Mouse (Mus musculus) right cerebral cortex, postnatal 10 days (tissue): Measurements from ENCODE around the gene Gm13276.
"Not testable (repeated sequence)": the region's sequence is repeated elsewhere in the genome, so short reads cannot be mapped to it uniquely, and the experiment has no call there.

ENCODE experiments used
- DNase-seq, 2 experiments: peaks; one replicate each; pipeline ENCODE4 v3.0.0; 2021; ENCODE audit warnings: low spot score in 2 of 2

Gene Gm13276

GRCm38 (mm10) chr4:88785409-88785808 lies at the start of gene Gm13276:
Gene Gm13276, plus strand, starts transcription at chr4:88785709.
- DNase-seq, result not testable (repeated sequence)

GRCm38 (mm10) chr4:88738480-88738879 lies 47.0 kb upstream of the Gm13276 start:
- peak in 1 of 2 experiments; percentile 37 for DNase-seq

- DNase-seq, result no peak
These were observed 46.5 kb upstream of the Gm13276 start for GRCm38 (mm10) chr4:88739036-88739435.

DNA sequence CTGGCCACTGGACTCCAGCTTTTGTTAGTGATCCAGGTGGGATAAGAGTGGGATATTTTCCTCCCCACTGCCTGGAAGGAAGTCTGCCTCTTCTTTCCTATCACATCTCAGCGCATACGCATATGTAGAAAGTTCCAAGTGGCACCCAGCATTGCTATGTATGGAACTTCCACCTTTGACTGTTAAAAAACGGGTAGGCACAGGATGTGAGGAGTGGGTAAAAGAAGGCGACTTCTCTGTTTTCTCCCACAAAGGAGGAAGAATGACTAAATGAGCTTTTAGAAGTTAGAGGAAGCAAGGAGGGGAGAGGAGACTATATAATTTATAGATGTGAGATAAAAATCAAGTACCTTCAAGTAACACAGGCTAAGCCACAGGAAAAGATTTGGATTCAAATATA lies 44.1 kb upstream of the Gm13276 start:
- no peak for DNase-seq

- DNase-seq, result no peak
These were observed 42.6 kb upstream of the Gm13276 start for GRCm38 (mm10) chr4:88742771-88743371.

DNA sequence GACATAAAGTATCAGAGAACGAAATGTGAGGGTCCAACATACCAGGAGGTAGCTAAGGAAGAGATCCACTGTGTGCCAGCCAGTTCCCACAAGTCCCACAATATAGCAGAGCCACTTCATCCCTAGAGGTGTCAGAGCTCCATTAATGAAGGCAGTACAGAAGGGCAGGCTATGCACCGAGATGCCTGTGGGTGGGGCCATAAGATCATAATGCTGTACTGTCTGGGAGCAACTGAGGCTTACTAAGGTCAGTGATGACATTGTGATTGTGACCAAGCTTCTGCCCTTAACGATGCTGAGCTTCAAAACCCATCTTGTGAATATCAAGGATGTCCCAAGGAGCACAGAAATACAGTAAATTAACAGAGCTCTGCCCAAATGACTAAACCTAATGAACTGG lies 41.3 kb upstream of the Gm13276 start:
- no peak for DNase-seq

DNA sequence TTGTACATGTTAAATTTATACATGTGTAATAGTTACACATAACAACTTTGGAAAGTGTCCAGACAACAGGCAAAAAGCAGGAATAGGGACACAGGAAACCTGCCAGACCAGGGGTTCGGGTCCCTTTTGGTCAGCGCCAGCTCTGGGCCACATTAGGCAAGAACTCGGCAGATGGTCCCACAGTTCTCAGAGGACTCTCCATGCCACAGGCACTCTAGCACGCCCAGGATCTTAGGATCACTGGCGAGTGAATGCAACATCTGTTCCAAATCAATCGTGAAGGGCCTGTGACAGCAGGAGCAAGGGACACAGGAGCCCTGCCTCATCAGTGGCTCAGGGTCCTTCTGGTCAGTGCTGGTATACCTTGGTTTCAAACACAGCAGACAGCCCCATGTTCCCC lies 35.6 kb upstream of the Gm13276 start:
- DNase-seq, result no peak

DNA sequence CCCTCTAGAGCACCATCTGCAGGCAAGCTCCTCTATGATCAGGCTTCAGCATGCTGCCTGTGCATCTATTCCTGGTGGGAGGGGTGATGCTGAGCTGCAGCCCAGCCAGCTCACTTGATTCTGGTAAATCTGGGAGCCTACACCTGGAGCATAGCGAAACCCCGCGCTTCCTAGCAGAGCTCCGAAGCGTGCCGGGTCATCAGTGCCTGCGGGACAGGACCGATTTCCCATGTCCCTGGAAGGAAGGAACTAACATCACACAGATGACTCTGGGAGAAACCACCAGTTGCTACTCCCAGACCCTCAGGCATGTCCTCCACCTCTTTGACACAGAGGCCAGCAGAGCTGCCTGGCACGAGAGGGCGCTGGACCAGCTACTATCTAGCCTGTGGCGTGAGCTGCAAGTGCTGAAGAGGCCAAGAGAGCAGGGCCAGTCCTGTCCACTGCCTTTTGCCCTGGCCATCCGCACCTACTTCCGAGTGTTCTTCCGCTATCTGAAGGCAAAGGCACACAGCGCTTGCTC lies 30.6 kb upstream of the Gm13276 start, which contains the start of gene Gm13271:
Gm13271 (plus strand) TSS at position 51 of the 523 bp plus-strand sequence.
- peak; percentile 76 to 86 for DNase-seq

DNA sequence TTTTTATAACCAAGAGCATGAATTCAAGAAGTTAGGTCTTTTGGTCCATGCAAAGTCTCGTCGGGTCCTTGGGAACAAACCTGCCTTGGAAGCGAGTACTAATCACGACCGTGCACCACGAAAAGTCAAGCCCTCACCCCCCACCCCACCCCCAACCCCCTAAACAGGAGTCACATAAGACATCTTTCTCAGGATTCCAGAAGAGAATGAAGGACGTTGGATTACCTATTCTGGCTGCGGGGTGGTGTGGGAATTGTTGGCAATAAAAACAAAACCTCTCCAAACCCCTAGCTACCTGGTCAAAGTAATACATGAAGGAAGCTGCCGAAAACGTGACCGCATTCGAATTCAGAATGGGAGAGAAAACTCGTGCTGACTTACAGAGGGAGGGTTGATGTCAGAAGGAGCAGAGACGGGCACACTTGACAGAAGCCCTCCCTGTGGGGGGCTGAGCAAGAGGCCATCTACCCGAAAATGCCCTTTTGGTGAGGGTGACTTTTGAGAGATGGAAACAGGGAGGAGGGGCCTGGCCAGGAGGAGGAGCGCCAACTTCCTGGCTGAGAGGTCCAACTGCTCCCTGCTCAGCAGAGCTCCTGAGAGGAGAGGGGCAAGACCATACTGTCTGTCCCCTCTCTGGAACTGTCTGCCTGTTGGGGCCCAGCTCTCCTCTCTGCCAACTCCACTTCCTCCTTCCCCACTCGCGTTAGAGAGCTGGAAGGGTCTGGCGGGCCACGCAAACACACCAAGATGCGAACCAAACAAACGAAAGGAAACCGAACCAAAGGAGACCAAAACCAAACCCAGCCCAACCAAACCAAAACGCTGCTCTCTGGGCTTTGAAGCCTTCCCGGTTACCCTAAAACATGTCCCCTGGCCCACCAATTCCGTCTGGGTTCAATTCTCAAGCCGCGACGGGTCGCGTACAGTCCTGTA lies 28.7 kb upstream of the Gm13276 start:
- peak in 1 of 2 experiments; percentile 28 for DNase-seq

DNA sequence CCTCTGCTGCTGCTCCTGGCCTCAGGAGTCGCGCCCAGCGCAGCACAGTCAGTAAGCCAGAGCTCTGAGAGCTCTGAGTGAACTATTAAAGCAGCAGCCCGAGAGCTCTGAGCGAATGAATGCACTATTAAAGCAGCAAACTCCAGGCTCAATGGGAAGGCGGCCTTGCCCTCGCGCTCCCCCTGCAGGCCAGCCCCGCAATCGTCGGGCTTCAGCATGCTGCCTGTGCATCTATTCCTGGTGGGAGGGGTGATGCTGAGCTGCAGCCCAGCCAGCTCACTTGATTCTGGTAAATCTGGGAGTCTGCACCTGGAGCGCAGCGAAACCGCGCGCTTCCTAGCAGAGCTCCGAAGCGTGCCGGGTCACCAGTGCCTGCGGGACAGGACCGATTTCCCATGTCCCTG lies 27.9 kb upstream of the Gm13276 start:
- peak; percentile 90 to 93 for DNase-seq

DNA sequence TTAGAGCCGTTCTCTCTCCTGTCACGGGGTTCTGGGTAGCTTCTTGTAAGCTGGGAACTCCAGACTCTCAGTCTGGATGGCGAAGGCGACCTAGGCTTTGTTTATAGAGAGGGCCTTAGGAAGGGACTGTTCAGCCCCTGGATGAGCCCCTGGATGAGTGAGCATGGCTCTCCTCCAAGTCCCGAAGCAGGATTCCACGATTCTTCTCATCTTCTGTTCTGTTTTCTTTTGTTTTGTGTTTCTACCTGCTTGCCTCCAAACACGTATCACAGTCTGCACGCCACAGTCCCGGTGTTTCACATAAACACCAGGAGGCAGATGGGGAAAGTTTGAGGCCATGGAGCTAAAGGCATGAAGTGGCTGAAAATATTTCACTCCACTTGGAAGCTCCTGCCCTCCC lies 26.8 kb upstream of the Gm13276 start:
- DNase-seq, result not testable (repeated sequence)

DNA sequence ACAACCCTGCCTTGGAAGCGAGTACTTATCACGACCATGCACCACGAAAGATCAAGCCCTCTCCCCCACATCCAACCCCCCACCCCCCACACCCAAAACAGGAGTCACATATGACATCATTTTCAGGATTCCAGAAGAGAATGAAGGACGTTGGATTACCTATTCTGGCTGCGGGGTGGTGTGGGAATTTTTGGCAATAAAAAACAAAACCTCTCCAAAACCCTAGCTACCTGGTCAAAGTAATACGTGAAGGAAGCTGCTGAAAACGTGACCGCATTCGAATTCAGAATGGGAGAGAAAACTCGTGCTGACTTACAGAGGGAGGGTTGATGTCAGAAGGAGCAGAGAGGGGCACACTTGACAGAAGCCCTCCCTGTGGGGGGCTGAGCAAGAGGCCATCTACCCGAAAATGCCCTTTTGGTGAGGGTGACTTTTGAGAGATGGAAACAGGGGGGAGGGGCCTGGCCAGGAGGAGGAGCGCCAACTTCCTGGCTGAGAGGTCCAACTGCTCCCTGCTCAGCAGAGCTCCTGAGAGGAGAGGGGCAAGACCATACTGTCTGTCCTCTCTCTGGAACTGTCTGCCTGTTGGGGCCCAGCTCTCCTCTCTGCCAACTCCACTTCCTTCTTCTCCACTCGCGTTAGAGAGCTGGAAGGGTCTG lies 25.8 kb upstream of the Gm13276 start, which contains the start of gene Gm13283:
Gm13283 (plus strand) TSS at position 510 of the 659 bp plus-strand sequence.
- DNase-seq, result peak; percentile 40 to 59

- peak; percentile 68 to 69 for DNase-seq
These were observed 25.1 kb upstream of the Gm13276 start for GRCm38 (mm10) chr4:88760431-88760830.

DNA sequence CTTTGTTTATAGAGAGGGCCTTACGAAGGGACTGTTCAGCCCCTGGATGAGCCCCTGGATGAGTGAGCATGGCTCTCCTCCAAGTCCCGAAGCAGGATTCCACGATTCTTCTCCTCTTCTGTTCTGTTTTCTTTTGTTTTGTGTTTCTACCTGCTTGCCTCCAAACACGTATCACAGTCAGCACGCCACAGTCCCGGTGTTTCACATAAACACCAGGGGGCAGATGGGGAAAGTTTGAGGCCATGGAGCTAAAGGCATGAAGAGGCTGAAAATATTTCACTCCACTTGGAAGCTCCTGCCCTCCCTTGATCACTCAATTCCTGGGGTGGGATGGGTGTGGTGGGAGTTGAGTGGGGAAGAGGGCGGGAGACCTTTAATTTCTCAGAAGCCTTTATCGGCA lies 23.7 kb upstream of the Gm13276 start:
- peak; percentile 81 to 87 for DNase-seq

GRCm38 (mm10) chr4:88762341-88762740 lies 23.2 kb upstream of the Gm13276 start:
- DNase-seq, result peak; percentile 22 to 46

GRCm38 (mm10) chr4:88763384-88764018 lies 22.0 kb upstream of the Gm13276 start:
- peak; percentile 41 to 43 for DNase-seq

GRCm38 (mm10) chr4:88773534-88773933 lies 12.0 kb upstream of the Gm13276 start, which contains the start of gene Gm13290:
Gene Gm13290, plus strand, starts transcription at chr4:88773834.
- not testable (repeated sequence) for DNase-seq

GRCm38 (mm10) chr4:88776622-88777021 lies 8.9 kb upstream of the Gm13276 start, which contains the start of gene Gm13289:
Gene Gm13289, plus strand, starts transcription at chr4:88776922.
- DNase-seq, result not testable (repeated sequence)

DNA sequence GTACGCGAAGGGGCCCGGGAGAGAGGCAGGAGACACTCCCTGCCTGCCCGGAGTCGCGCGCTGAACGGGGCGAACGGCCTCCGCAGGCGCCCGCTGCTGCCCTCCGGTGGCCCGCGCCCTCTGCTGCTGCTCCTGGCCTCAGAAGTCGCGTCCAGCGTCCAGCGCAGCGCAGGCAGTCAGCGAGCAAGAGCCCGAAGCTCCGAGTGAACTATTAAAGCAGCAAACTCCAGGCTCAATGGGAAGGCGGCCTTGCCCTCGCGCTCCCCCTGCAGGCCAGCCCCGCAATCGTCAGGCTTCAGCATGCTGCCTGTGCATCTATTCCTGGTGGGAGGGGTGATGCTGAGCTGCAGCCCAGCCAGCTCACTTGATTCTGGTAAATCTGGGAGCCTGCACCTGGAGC lies 6.0 kb upstream of the Gm13276 start, which contains the start of gene Gm13272:
Gm13272 (plus strand) TSS at position 301 of the 400 bp plus-strand sequence.
- DNase-seq, result not testable (repeated sequence)

GRCm38 (mm10) chr4:88780320-88780719 lies 5.2 kb upstream of the Gm13276 start:
- DNase-seq, result peak in 1 of 2 experiments; percentile 29

DNA sequence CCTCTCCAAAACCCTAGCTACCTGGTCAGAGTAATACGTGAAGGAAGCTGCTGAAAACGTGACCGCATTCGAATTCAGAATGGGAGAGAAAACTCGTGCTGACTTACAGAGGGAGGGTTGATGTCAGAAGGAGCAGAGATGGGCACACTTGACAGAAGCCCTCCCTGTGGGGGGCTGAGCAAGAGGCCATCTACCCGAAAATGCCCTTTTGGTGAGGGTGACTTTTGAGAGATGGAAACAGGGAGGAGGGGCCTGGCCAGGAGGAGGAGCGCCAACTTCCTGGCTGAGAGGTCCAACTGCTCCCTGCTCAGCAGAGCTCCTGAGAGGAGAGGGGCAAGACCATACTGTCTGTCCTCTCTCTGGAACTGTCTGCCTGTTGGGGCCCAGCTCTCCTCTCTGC lies 3.7 kb upstream of the Gm13276 start, which contains the start of gene Ifnz:
Ifnz (plus strand) TSS at position 301 of the 400 bp plus-strand sequence.
- not testable (repeated sequence) for DNase-seq
